Mouse (Mus musculus) ovary, postnatal 10 days (tissue): ENCODE data around the gene Klf15.

Experiments
- DNase-seq: peaks from one replicate; pipeline ENCODE4 v3.0.0; 2022; ENCODE audit warnings: low spot score

Klf15 gene

DNA sequence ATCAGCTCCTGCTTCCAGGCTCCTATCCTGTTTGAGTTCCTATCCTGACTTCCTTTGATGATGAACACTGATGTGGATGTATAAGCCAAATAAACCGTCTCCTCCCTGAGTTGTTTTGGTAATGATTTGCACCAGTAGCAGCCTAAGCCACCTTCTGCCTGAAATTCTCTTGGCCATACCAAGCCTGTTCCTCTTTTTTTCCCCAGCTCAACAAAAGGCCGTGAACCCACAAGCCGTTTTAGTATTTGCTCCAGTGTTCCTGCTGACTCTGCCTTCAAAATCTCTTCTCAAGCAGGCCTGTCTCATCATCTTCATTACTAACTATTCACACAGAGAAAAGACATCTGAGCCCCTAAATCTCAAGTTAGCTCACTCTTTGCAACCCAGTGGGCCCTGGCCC lies 31.8 kb downstream of the Klf15 start:
- no peak for DNase-seq

DNA sequence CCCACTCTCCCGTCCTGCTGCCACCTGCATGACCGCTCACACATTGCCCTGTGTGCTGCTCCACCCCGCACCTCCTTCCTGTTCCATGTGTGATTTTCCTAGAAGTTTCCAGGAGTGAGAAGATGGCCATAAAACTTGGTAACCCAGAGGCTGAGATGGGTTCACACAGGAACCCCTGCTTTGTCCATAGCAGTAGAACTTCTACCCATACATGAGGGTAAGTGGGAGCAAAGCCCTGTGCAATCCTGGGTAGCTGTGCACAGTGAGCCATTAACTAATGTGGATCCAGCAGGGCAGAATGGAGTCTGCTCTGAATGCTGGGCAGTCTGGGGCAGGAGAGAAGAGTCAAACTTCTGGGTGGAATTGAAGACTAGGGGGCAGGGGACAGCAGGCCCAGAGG lies 32.2 kb downstream of the Klf15 start:
- DNase-seq, result no peak

DNA sequence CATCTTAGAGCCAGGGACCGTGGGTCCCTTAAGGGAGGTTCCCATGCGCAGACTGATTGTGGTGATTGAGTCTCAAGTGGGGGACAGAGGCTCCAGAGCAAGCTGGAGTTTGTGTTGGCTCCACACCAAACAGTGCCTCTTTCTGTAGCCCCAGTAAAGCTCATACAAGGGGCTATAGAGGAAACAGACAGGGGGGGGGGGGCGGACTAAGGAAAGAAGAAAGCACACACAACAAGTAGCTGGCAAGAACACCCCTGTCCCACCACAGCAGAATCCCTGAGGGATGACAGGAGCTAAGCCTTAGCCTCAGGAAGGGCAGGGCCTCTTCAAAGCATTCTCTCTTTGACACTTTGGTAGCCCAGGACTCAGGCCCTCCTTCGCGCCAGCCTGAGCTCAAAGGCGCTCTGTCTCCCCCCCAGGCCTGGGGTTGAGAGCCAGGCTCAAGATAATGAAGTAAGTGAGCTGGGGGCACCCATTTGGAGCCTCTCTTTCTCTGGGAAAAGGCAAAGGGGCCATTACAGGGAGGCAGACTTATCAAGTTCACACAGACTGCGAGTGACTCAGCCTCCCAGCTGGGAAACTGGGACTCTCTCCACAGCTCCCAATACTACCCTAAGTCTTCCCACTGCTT lies 33.0 kb downstream of the Klf15 start:
- no peak for DNase-seq

DNA sequence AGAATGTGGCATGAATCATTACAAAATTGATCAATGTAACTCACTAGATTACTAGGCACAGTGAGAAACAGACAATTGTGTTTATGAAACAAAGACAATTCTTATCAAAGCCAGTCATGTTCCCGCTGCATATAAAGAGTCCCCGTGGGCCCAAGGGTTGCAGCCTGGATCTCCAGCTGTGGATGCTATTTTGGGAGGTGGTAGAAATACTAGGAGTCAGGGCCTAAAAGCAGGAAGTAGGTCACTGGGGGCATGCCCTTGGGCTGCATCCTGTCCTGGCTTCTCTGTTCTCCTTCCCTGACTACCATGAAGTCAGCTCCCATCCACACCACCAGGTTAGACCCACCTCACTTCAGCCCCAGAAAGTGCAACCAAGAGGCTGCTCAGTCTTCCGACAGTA lies 33.8 kb downstream of the Klf15 start:
- no peak for DNase-seq

DNA sequence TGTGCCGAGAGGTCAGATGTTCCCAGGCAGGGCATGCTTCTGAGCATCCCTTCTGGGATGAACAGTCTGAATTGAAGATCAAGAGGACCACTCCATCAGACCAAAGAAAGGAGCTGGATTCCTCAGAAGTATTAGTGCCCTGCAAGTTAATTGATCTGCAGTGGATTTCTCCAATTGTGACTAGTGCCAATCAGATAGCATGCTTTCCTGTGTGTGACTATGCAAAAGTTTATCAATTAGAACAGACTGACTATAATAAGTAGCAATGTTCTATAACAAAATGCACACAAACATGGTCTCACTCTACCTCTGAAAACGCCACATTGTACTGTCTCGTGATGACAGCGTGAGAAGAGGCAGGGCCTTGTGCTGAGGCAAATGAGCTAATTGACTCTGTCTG lies 37.1 kb downstream of the Klf15 start:
- no peak for DNase-seq

DNA sequence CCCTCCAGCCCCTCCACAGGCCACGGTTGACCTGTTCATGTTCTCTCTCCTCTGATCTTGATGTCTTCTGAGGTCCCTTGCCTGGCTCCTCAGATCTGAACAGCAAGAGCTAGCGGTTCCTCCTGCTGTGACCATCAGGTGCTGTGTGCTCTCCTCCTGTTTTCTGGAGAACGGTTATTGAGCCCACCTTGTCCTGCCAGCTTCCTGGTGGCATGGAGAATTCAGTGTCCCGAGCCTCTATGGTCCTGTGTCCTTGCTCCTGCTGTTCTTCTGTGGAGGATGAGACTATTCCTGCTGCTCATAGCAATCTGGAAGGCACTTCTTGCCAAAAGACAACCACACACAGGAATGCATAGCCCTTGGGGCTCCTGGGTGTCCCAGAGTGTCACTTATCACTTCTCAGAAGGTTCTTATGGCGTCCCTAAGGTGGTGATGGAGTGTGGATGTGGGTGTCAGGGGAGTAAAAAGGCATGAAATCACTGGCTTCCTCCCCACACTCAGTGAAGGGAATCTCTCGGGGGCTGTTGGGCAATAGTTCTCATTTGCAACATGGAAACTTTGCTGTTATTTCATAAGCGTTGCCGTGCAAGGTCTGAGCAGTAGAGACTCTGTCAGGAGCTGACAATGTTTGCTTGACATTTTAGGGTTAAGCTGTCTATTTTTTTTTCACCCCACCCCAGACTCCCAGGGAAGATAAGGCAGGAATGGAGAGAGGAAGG lies 39.0 kb downstream of the Klf15 start:
- DNase-seq, result no peak

DNA sequence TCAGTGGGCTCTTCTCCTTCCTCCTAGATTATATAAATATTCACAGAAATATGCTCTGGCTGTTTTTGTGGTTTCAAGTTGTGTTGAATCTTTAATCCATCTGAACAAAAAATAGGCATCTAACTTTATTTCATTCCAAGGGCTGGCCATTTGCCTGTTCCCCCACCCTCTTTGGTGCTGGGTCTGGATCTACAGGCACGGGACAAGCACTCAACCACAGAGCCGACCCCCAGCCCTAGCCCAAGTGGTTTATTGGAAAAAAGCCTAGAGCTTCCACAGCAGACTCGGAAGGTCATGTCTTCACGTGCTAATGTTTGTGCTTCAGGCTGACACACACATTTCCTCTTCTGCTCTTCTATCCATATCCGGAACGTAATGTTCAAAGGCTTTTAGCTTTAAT lies 43.5 kb downstream of the Klf15 start:
- no peak for DNase-seq

DNA sequence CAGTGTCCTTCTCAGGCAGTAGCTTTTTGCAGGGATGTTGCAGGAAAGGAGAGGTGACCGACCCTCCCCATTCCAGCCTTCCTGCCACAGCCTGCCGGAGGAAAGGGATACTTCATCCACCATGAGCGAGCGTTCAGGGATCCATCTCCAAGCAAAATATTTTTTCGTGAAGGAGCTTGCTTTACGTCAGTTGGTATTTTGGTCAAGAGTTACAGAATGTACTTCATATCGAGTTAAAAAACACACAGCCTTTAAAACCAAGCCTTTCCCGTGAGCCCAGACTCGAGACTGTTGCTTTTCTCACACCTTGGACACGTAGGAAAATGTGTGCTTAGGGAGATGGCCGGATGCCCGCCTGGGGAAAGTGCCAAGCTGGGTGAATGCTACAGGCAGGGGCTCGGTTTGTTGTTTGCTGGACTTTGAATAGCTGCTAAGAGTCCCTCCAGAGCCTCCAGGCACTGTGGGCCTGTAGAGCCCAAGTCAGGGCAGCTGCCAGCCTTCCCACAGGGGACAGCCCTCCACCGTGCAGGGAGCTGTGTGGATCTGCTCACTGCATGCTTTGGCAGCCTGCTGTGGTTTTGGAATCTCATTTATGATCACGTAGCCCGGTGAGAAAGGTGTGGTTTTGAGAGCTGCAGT lies 44.4 kb downstream of the Klf15 start:
- peak; percentile 58 for DNase-seq

DNA sequence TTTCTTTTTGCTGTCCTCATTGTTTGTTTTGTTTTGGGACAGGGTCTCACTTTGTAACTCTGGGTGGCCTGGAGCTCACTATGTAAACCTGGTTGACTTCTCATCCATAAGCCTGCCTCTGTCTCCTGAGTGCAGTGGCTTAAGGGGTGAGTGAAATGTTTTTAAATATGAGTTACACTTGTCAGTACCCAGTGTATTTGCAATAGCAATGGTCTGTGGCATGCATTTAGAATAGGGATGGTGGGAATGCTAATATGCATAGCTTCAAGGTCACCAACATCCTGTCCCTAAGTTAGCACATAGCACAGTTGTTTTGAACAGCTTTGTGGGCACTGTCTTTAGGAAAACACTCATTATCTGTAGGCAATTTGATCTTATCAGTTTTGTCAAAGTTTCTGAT lies 45.1 kb downstream of the Klf15 start:
- DNase-seq, result no peak

DNA sequence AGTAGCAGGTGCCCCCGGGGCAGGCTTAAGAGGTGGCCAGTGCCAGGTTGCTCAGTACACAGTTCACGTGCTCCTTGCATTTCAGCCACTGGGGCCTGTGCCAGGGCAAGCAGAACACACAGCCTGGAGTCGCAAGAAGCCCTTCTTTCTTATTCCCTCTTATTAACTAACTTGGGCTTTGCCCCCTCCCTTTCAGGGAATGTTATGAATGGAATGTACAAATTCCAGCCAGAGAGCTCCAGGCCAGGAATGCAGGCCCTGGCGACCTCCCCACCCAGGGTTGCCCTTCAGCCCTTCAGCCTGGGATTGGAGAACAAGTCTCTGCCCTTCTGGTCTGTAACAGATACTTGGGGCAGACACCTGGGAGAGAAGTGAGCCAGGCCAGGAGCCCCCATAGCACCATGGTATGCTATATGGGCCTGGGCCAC lies 45.8 kb downstream of the Klf15 start:
- no peak for DNase-seq

DNA sequence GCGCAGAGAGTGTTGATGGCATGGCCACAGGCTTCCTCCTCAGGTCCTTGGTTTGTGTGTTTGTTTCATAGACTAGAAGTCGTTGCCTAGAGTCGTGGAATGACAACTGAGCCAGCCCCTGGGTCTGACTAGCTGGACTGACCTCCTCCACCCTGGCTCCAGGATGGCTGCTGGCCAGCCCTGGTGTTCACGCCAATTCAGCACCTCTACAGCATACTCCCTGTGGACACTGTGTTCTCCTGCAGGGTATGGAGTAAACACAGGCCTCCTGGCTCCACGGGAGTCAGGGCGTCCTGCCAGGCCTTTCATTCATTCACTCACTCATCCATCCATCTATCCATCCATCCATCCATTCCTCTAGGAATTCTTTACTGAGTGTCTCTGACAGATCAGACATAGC lies 46.7 kb downstream of the Klf15 start:
- no peak for DNase-seq

DNA sequence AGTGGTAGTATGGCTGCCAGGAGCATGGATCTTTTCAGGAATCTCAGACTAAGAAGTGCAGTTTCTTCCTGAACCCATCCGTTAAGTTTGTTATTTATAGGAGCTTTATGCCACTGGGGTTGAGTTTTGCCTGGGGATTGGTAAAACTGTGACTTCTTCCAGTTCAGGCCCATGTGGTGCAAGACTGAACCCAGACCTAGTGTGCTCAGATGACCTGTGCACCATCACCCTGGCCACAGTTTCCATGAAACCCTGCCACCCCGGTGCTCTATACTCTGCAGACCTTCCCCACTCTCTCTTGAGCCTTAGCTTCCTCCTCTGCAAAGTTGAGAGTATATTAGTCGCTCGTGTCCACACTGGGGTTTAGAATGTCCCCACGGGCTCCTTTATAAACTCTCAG lies 50.0 kb downstream of the Klf15 start:
- no peak for DNase-seq

DNA sequence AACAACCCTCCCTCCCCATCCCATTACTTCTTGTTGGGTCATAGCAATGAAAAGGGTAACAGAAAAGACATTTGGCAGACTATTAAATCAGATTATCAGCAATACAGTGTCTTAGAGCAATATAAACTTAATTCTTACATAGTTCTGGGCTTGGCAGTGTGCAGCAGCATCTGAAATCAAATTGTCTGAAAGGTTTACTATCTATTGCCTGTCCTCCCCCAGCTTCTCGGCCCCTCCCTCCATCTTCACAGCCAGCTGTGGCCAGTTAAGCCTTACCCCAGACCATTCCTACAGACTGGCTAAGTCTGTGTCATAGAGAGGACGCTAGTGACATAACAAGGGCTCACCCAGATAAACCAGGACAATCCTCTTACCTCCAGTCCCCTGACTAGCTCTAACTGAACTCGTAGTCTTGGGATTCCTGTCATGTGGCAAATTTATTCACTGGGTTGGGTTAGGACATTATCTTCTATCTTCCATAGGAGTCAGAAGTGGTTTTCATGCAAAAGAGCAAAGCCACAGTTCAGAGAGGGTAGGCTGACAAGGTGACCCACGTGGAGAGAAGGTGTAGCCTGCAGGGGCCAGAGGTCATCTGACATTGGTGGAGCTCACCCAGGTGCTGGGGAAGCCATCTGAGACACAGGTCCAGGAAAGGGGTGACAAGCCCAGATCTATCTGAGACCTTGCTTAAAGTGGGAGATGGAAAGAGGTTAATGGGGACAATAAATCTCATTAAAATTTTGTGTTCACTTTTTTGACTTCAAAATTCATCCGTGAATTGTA lies 50.9 kb downstream of the Klf15 start:
- no peak for DNase-seq

DNA sequence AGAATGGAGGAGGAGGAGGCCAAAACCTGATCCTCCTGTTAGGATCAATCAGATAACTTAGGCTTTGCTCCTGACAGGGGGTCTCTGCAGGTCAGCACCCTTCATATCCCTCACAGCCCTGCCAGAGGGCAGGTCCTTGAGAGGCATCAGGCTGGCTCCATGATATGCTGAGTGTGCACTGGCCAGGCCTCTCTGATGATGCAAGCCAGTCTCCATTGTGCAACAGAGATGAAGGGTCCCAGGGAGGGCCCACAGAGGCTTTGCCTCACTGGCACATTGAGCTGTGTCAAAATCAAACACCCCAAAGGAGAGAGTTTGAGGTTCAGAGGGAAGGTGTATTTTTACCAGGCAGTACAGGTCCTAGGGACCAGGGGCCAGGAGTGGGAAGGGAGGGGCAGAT lies 52.0 kb downstream of the Klf15 start:
- no peak for DNase-seq

DNA sequence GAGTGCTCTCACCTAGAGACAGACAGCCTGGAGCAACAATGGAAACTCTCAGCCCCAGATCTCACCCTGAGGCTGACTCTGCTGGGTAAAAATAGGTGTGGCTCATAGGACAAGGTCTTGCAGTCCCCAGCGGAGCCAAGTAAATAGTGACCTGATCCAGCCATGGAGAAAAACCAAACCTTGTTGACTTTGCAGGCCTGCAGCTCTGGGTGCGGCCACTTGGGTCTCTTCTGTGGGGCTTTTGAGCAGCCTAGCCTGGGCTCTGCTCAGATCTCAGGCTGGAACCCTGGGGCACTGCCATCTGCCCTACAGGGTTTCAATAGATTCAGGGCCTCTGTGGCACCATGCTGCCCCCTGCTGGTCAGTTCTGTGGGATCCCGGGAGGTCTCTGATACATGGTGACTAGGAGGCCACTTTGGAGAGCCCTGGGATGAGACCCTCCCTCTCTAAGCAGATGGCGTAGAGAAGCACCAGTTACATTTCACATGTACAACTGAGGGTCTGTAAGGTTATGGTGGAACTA lies 52.6 kb downstream of the Klf15 start:
- DNase-seq, result peak; percentile 87

DNA sequence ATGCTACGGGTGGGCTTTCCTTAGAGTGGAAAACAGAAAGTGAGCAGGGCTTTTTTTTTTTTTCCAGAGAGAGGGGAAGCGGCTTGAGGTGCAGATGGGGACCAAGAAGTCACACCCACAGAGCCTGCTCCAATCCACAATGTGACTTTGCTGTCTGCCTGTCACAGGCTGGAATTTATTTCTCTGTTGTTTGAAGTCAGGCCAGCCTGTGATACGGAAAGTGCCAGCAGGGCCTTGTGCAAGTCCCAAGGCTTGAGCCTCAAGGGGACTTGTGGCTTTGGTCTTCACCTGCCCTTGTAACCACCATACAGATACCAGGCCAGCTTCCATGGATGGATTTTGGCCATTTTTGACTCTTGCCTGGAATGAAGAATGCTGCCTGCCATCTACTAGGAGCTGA lies 56.5 kb downstream of the Klf15 start:
- DNase-seq, result no peak

DNA sequence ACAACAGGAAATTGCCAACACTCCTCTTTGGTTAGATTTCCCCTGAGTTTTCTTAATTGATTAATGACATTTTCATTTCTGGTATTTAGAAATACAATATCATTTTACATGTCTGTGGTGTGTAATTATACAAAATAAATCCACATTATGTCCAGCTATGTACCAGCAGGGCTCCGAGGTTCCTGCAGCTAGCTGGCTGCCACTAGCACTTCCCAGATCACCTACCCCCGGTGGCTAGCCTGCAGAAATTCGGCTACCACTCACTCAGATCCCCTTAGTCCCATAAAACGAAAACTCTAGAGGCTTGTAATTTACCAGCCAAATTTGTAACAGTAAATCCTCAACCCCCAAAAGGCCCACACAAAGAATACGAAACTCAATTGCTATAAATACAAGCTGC lies 57.0 kb downstream of the Klf15 start:
- DNase-seq, result no peak
